Mouse (Mus musculus) frontal cortex, adult (tissue): ENCODE data around the gene Efcab6.
"Not testable (repeated sequence)": the region's sequence is repeated elsewhere in the genome, so short reads cannot be mapped to it uniquely, and the experiment has no call there.

ENCODE experiments used
- ATAC-seq: cut with Nextera tagmentation; 2 replicates; pipeline ENCODE4 v1.9.2; 2017; ENCODE audit warnings: mild to moderate bottlenecking, moderate library complexity, mixed read lengths; ENCODE audit not compliant: low TSS enrichment

The Efcab6 gene

GRCm38 (mm10) chr15:84065140-84065539 lies at the start of gene Efcab6:
TSS of gene Efcab6 (minus strand) at chr15:84065379.
- ATAC-seq: peak; percentile 91

- ATAC-seq: no peak
Observed at GRCm38 (mm10) chr15:84113873-84114272, 48.7 kb upstream of the Efcab6 start.

- ATAC-seq: no peak
Observed at GRCm38 (mm10) chr15:84108899-84109298, 43.7 kb upstream of the Efcab6 start.

GRCm38 (mm10) chr15:84105924-84106500 lies 40.8 kb upstream of the Efcab6 start:
- no peak for ATAC-seq

- peak; percentile 62 for ATAC-seq
Observed at GRCm38 (mm10) chr15:84105105-84105923, 40.1 kb upstream of the Efcab6 start, which contains the start of gene Sult4a1. TSS of gene Sult4a1 (minus strand) at chr15:84105754.

- no peak for ATAC-seq
Observed at GRCm38 (mm10) chr15:84104626-84105025, 39.4 kb upstream of the Efcab6 start.

- not testable (repeated sequence) for ATAC-seq
Observed at GRCm38 (mm10) chr15:84097536-84097935, 32.4 kb upstream of the Efcab6 start.

GRCm38 (mm10) chr15:84096051-84096450 lies 30.9 kb upstream of the Efcab6 start:
- peak; percentile 43 for ATAC-seq

- no peak for ATAC-seq
Observed at GRCm38 (mm10) chr15:84094921-84095320, 29.7 kb upstream of the Efcab6 start.

GRCm38 (mm10) chr15:84086775-84087174 lies 21.6 kb upstream of the Efcab6 start:
- no peak for ATAC-seq

- ATAC-seq: no peak
Observed at GRCm38 (mm10) chr15:84086364-84086763, 21.2 kb upstream of the Efcab6 start.

GRCm38 (mm10) chr15:84080069-84080468 lies 14.9 kb upstream of the Efcab6 start:
- no peak for ATAC-seq

GRCm38 (mm10) chr15:84079519-84079918 lies 14.3 kb upstream of the Efcab6 start:
- ATAC-seq: peak; percentile 54

- peak; percentile 22 for ATAC-seq
Observed at GRCm38 (mm10) chr15:84078667-84079066, 13.5 kb upstream of the Efcab6 start.

GRCm38 (mm10) chr15:84077151-84077550 lies 12.0 kb upstream of the Efcab6 start:
- ATAC-seq: no peak

- ATAC-seq: 0 out of 2 replicates have a peak, but pooled peaks have one; percentile 1
Observed at GRCm38 (mm10) chr15:84074705-84075185, 9.6 kb upstream of the Efcab6 start.

GRCm38 (mm10) chr15:84073911-84074704 lies 8.9 kb upstream of the Efcab6 start:
- ATAC-seq: no peak

GRCm38 (mm10) chr15:84073058-84073457 lies 7.9 kb upstream of the Efcab6 start:
- ATAC-seq: no peak

- peak; percentile 36 for ATAC-seq
Observed at GRCm38 (mm10) chr15:84072226-84072625, 7.0 kb upstream of the Efcab6 start.

- ATAC-seq: no peak
Observed at GRCm38 (mm10) chr15:84070116-84070676, 5.0 kb upstream of the Efcab6 start.

GRCm38 (mm10) chr15:84069455-84070050 lies 4.4 kb upstream of the Efcab6 start:
- no peak for ATAC-seq
